ENCODE assay signal across 15 mouse cellular contexts in the genomic region with DNA sequence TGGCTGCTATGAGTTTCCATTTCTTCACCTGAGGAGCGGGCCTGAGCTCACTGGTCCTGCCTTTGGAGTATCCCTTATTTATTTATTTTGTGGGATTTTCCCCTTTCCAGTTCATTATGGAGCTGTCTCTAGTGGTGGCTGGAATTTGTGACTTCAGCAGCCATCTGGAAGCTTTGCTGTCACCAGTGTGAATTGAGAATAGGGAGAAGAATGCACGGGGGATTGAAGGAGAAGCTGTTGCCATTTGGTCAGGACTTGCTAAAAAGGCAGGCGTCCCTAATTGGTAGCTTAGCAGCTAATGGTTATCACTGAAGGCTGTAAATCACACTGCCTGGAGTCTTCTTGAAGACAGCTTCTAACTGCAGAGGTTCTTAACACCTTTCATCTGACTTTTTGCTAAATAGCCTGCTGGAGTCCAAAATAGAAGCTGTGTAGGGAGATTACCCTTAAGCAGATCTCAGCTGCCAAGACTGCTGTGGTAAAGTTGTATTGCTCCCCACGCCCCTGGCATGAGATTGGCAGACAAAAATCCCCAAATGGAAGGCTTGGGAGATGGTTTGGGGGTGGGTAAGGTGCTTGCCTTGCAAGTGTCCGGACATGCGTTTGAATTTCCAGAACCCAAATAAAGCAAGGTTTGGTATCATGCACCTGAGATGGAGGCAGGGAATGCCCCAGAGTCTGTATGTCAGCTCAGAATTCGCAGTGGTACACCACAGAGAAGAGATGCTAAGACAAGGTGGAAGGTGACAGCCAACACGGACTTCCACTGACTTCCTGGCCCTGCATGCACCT.
DNase-seq lines count a peak whose midpoint lies in the region; TF ChIP-seq lines count a peak whose summit lies in the region.
"Had no signal": no experiment of that assay in that cellular context is flagged by ENCODE, and none has a peak within 500 bp of the region (broad histone marks: within the 10 kb centered on the region; RNA-seq: fewer than 3 reads in every experiment).

No protein-coding gene starts in this region.

- DNase-seq in layer of hippocampus, adult 2 months (ENCODE audit: low spot score in 2 of 2) = no peak
- DNase-seq in layer of hippocampus, adult 9-11 months = no peak
- peak; percentile 38 for DNase-seq in right cerebral cortex, postnatal 25 days
- no peak for DNase-seq in right cerebral cortex, postnatal 36 days (ENCODE audit: low spot score in 2 of 2)
- peak; percentile 29 for DNase-seq in embryo, embryonic 10 days (ENCODE audit: low spot score)
- no peak for DNase-seq in gastrocnemius, adult 8-10 months (ENCODE audit: low spot score in 2 of 2)
- DNase-seq in urinary bladder, postnatal 4 days (ENCODE audit: low spot score in 2 of 2) = no peak
- DNase-seq: gastrocnemius, postnatal 10 days; liver, embryonic 13.5 days; right cerebral cortex, postnatal 14 days had no signal

- 0 out of 2 replicates have a peak, but pooled peaks have one; percentile 5 for TF ChIP-seq CTCF in layer of hippocampus, adult 2 months (conservative IDR thresholded peaks at IDR 0.05)

- H3K4me3 ChIP-seq in layer of hippocampus, adult 2 months = no peak overlapping the region
- H3K4me3 ChIP-seq: forebrain, embryonic 12.5 days; heart, embryonic 12.5 days; hindbrain, embryonic 12.5 days; liver, embryonic 13.5 days; midbrain, embryonic 10.5 days had no signal

- peak overlapping the region; percentile 90 for H3K27ac ChIP-seq in layer of hippocampus, adult 2 months
- H3K27ac ChIP-seq: forebrain, embryonic 12.5 days; hindbrain, embryonic 12.5 days; kidney, postnatal 0 days; liver, embryonic 13.5 days had no signal

Comparison
In these comparisons a context has a peak if more than half of its experiments do, and no peak if none do; other contexts are left out.
1. DNase-seq: peak in right cerebral cortex, postnatal 25 days (single experiment) and embryo, embryonic 10 days (single experiment); none in layer of hippocampus, adult 2 months (0 of 2), layer of hippocampus, adult 9-11 months (single experiment), right cerebral cortex, postnatal 36 days (0 of 2), gastrocnemius, adult 8-10 months (0 of 2) and urinary bladder, postnatal 4 days (0 of 2).